Mouse (Mus musculus): ENCODE measurements around the gene Zfp787. TPM values are rescaled to one million over a fixed set of nuclear protein-coding genes. Genes with fewer than 3 reads are reported as not detected.

Zfp787 gene
- total and polyA plus RNA-seq, 3 experiments: 22.7 to 28.8 TPM; not detected in 1

DNA sequence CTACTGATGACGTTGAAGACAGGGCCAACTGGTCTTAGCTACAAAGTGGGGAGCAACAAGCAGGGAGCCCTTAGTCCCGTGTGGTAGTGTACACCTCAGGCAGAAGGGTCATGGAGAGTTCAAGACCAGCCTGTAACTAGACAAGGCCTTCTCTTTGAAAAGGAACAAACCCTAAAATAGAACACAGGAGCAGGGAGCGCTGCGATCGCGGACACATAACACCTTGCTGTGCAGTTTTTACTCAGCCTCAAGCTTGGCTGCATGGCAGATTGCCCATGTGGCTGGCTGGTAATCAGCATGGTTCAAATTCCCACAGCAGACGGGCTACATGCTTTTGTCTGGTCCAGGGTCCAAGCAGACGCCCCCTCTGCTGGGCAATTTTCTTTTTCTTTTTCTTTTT lies 28.7 kb upstream of the Zfp787 start:
- TF ChIP-seq NRF1 (IDR thresholded peaks at IDR 0.05; ENCODE audit: insufficient read depth, low read depth, low read length, poor library complexity, severe bottlenecking) (no peak), ZNF384 (IDR thresholded peaks at IDR 0.05; ENCODE audit: low read depth, low read length) (no peak), TBP (IDR thresholded peaks at IDR 0.05; ENCODE audit: low read depth, low read length) (no peak)
- Histone ChIP-seq H3K27me3 (ENCODE audit: control insufficient read depth in 1 of 2, insufficient read depth in 2 of 2, low read length in 2 of 2) (no peaks in the 10 kb centered on the region), H3K9ac (ENCODE audit: control insufficient read depth, low read depth, low read length, poor library complexity, severe bottlenecking) (no peak overlapping the region), H3K36me3 (ENCODE audit: control insufficient read depth in 1 of 2, insufficient read depth in 2 of 2, low read length in 2 of 2) (no peaks in the 10 kb centered on the region), H3K4me1 (ENCODE audit: control insufficient read depth in 1 of 2, insufficient read depth in 2 of 2, low read length in 2 of 2) (no peaks in the 10 kb centered on the region; a peak in 1 of 4 replicates), H3K79me2 (ENCODE audit: control insufficient read depth, insufficient read depth, low read length, poor library complexity) (no peaks in the 10 kb centered on the region), H3K4me3 (ENCODE audit: control insufficient read depth in 1 of 2, insufficient read depth in 1 of 2, low read depth in 2 of 2, low read length in 2 of 2) (no peak overlapping the region), H3K9me3 (replicated peaks; ENCODE audit: insufficient read depth, low read length) (no peaks in the 10 kb centered on the region), H3K27ac (ENCODE audit: control insufficient read depth, low read depth, low read length) (no peak overlapping the region)
- DNase-seq (ENCODE audit: low read depth, low spot score): no peak

DNA sequence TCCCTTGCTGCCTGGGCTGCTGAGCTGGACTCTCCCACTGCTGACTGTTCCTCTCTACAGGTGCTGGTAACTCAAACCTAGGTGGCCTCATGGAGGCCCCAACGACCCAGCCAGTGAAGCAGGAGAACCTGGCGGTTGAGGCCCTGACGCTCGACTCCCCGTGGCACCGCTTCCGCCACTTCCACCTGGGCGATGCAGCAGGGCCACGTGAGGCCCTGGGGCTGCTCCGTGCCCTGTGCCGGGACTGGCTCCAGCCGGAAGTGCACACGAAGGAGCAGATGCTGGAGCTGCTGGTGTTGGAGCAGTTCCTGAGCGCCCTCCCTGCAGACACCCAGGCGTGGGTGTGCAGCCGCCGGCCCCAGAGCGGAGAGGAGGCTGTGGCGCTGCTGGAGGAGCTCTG lies 28.0 kb upstream of the Zfp787 start:
- Histone ChIP-seq H3K4me3 (ENCODE audit: control insufficient read depth in 1 of 2, insufficient read depth in 1 of 2, low read depth in 2 of 2, low read length in 2 of 2) (no peak overlapping the region), H3K4me1 (ENCODE audit: control insufficient read depth in 1 of 2, insufficient read depth in 2 of 2, low read length in 2 of 2) (peaks cover 0 to 2% of the 10 kb centered on the region in 2 experiments; a peak in 2 of 4 replicates), H3K9ac (ENCODE audit: control insufficient read depth, low read depth, low read length, poor library complexity, severe bottlenecking) (no peak overlapping the region), H3K27me3 (ENCODE audit: control insufficient read depth in 1 of 2, insufficient read depth in 2 of 2, low read length in 2 of 2) (no peaks in the 10 kb centered on the region), H3K27ac (ENCODE audit: control insufficient read depth, low read depth, low read length) (no peak overlapping the region), H3K36me3 (ENCODE audit: control insufficient read depth in 1 of 2, insufficient read depth in 2 of 2, low read length in 2 of 2) (no peaks in the 10 kb centered on the region), H3K9me3 (replicated peaks; ENCODE audit: insufficient read depth, low read length) (no peaks in the 10 kb centered on the region), H3K79me2 (ENCODE audit: control insufficient read depth, insufficient read depth, low read length, poor library complexity) (no peaks in the 10 kb centered on the region)
- TF ChIP-seq JUND (IDR thresholded peaks at IDR 0.05; ENCODE audit: low read depth, low read length) (no peak), RAD21 (IDR thresholded peaks at IDR 0.05; ENCODE audit: low read depth, low read length) (no peak), ZC3H11A (IDR thresholded peaks at IDR 0.05; ENCODE audit: low read depth, low read length) (no peak), MXI1 (IDR thresholded peaks at IDR 0.05; ENCODE audit: low read depth, low read length) (no peak), BHLHE40 (IDR thresholded peaks at IDR 0.05; ENCODE audit: borderline replicate concordance, low read depth, low read length) (no peak), RCOR1 (IDR thresholded peaks at IDR 0.05; ENCODE audit: low read depth, low read length) (no peak), MAFK (IDR thresholded peaks at IDR 0.05; ENCODE audit: borderline replicate concordance, low read depth, low read length) (no peak), MYC (IDR thresholded peaks at IDR 0.05; ENCODE audit: low read depth, low read length) (no peak), SIN3A (IDR thresholded peaks at IDR 0.05; ENCODE audit: low read length) (no peak), GATA1 (IDR thresholded peaks at IDR 0.05; ENCODE audit: low read depth, low read length) (no peak), SMC3 (IDR thresholded peaks at IDR 0.05; ENCODE audit: low read depth, low read length) (no peak), POLR2AphosphoS2 (IDR thresholded peaks at IDR 0.05; ENCODE audit: low read length) (no peak), ZKSCAN1 (IDR thresholded peaks at IDR 0.05; ENCODE audit: low read depth, low read length) (no peak), ETS1 (IDR thresholded peaks at IDR 0.05; ENCODE audit: low read depth, low read length) (no peak), CHD2 (IDR thresholded peaks at IDR 0.05; ENCODE audit: low read length) (no peak), POLR2AphosphoS5 (IDR thresholded peaks at IDR 0.05; ENCODE audit: borderline replicate concordance, low read depth, low read length) (no peak)
- no peak for DNase-seq (ENCODE audit: low read depth, low spot score)

All from MEL (cell line).